Mouse (Mus musculus): Measurements from ENCODE around the gene Gucd1. TPM values are rescaled to one million over a fixed set of nuclear protein-coding genes. Genes with fewer than 3 reads are reported as not detected.
"Not testable (repeated sequence)": the region's sequence is repeated elsewhere in the genome, so short reads cannot be mapped to it uniquely, and the experiment has no call there.

The Gucd1 gene
- polyA plus RNA-seq, 1 experiment, result 49.1 TPM

- Histone ChIP-seq H3K4me3 (replicated peaks; ENCODE audit: extremely low read depth, low read depth, low read length) (no peak overlapping the region), H3K4me1 (ENCODE audit: control insufficient read depth, insufficient read depth, low read length) (no peaks in the 10 kb centered on the region)
- no peak for DNase-seq
- WGBS, result 90% methylated on average over 6 of the region's 6 CpGs
- no peak for TF ChIP-seq CTCF (IDR thresholded peaks at IDR 0.05; ENCODE audit: insufficient read depth, low read length)
- TF ChIP-seq POLR2A (IDR thresholded peaks at IDR 0.05; ENCODE audit: borderline replicate concordance, extremely low read depth, low read depth, low read length), result no peak
These were observed 33.7 kb downstream of the Gucd1 start for GRCm38 (mm10) chr10:75484066-75484465.

DNA sequence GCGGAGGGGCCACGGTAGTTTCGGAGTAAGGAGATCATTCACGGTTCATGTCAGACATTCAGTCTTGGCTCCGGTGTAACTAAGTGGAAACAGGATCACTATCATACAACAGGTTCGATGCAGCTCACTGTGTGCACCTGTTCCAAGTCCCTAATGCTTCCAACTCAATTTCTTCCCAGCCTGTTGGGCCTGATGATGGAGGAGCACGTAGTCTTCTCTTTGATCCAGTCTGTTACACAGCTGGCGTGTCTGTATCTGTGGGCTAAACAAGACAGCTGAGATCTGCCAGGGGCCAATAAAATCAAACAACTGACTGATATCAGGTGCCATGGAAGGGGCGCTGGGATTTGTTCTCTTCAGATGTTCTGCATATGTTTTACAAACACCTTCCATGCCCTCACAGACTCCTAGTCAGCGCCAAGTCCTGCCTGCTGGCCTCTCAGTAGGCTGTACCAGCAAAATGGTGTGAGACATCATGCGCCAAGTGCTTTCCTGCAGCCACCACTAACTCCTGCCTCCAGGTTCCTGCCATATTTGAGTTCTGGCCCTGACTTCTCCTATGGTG lies 34.8 kb downstream of the Gucd1 start:
- DNase-seq, result no peak
- H3K4me3 ChIP-seq (replicated peaks; ENCODE audit: extremely low read depth, low read depth, low read length), result no peak overlapping the region
- TF ChIP-seq CTCF (IDR thresholded peaks at IDR 0.05; ENCODE audit: insufficient read depth, low read length) (no peak), POLR2A (IDR thresholded peaks at IDR 0.05; ENCODE audit: borderline replicate concordance, extremely low read depth, low read depth, low read length) (no peak)
- 91% methylated on average over 11 of the region's 11 CpGs for WGBS
- no peaks in the 10 kb centered on the region for H3K4me1 ChIP-seq (ENCODE audit: control insufficient read depth, insufficient read depth, low read length)

DNA sequence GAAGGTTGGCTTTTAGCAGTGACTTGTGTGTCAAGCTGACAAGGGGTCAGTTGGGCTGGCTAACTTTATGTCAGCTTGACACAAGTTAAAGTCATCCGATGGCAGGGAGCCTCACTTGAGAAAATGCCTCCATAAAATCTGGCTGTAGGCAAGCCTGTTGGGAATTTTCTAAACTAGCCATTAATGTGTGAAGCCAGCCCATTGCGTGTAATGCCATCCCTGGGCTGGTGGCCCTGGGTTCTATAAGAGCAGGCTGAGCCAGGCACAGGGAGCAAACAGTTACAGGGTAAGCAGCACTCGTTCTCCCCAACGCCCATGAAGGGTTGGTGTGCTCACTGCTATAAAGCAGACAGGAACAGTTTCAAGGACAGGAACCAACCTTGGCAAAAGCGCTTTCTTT lies 35.5 kb downstream of the Gucd1 start:
- 71% methylated on average over 5 of the region's 5 CpGs for WGBS
- no peak for DNase-seq
- no peak overlapping the region for H3K4me3 ChIP-seq (replicated peaks; ENCODE audit: extremely low read depth, low read depth, low read length)
- no peaks in the 10 kb centered on the region for H3K4me1 ChIP-seq (ENCODE audit: control insufficient read depth, insufficient read depth, low read length)
- TF ChIP-seq CTCF (IDR thresholded peaks at IDR 0.05; ENCODE audit: insufficient read depth, low read length) (no peak), POLR2A (IDR thresholded peaks at IDR 0.05; ENCODE audit: borderline replicate concordance, extremely low read depth, low read depth, low read length) (no peak)

DNA sequence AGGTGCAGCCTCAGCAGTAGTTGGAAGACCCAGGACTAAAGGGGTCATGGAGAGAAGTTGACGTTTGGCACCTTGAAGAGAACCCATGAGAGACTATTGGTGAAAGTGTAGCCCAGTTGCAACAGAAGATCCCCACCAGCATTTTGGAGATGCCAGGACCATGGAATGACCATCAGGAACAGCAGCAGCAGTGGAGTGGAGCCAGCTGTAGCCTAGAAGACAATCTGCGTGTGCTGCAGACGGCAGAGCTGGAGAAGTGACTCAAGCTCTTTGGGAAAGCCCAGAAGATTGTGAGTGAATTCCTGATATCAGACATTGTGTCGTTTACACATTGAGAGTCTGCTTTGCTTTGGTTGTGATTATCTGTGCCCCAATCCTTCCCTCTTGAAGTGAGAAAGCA lies 36.1 kb downstream of the Gucd1 start:
- TF ChIP-seq POLR2A (IDR thresholded peaks at IDR 0.05; ENCODE audit: borderline replicate concordance, extremely low read depth, low read depth, low read length) (no peak), CTCF (IDR thresholded peaks at IDR 0.05; ENCODE audit: insufficient read depth, low read length) (no peak)
- DNase-seq, result no peak
- H3K4me1 ChIP-seq (ENCODE audit: control insufficient read depth, insufficient read depth, low read length), result no peaks in the 10 kb centered on the region
- 68% methylated on average over 4 of the region's 4 CpGs for WGBS
- no peak overlapping the region for H3K4me3 ChIP-seq (replicated peaks; ENCODE audit: extremely low read depth, low read depth, low read length)

- Histone ChIP-seq H3K4me1 (ENCODE audit: control insufficient read depth, insufficient read depth, low read length) (no peaks in the 10 kb centered on the region), H3K4me3 (replicated peaks; ENCODE audit: extremely low read depth, low read depth, low read length) (no peak overlapping the region)
- TF ChIP-seq POLR2A (IDR thresholded peaks at IDR 0.05; ENCODE audit: borderline replicate concordance, extremely low read depth, low read depth, low read length) (no peak), CTCF (IDR thresholded peaks at IDR 0.05; ENCODE audit: insufficient read depth, low read length) (no peak)
- 86% methylated on average over 2 of the region's 2 CpGs for WGBS
- no peak for DNase-seq
These were observed 37.8 kb downstream of the Gucd1 start for GRCm38 (mm10) chr10:75479955-75480354.

GRCm38 (mm10) chr10:75477034-75477433 lies 40.7 kb downstream of the Gucd1 start:
- Histone ChIP-seq H3K4me1 (ENCODE audit: control insufficient read depth, insufficient read depth, low read length) (no peaks in the 10 kb centered on the region; the same call in 1 of the 2 replicates), H3K4me3 (replicated peaks; ENCODE audit: extremely low read depth, low read depth, low read length) (no peak overlapping the region)
- WGBS, result 44% methylated on average over 9 of the region's 9 CpGs
- TF ChIP-seq POLR2A (IDR thresholded peaks at IDR 0.05; ENCODE audit: borderline replicate concordance, extremely low read depth, low read depth, low read length), result no peak
- no peak for DNase-seq

DNA sequence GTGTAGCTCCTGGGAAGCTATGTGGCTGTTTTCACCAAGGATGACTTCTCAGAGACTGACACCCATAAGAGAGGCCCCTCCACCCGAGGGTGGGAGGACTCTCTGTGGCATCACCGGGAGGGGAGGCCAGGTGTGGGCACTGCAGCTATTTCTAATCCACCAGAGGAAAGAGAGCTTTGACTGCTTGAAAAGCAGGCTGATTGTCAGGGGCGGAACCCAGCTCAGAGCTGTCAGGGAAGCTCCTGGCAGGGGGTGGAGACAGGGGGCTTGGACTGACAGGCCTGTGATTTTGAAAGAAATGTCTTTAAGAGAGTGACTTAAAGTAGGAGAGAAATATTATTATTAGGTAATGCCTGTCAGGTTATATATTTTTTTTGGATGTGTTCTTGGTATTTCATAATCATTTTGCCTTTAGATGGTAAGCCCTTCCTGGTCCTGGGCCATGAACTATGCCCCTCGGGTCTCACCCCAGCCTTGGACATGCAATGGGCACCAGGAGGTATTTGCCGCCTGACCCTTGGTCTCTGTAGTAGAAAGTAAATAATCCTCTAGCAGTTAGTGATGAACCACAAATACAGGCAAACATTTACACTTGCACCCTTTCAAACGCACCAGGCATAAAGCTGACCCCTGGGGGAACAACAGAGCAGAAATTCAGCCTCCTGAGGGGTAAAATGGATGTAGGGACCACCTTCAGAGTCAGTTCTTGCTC lies 42.5 kb downstream of the Gucd1 start:
- not testable (repeated sequence) for H3K4me3 ChIP-seq (replicated peaks; ENCODE audit: extremely low read depth, low read depth, low read length); DNase-seq; H3K4me1 ChIP-seq (ENCODE audit: control insufficient read depth, insufficient read depth, low read length)
- WGBS, result 51% methylated on average over 5 of the region's 6 CpGs

DNA sequence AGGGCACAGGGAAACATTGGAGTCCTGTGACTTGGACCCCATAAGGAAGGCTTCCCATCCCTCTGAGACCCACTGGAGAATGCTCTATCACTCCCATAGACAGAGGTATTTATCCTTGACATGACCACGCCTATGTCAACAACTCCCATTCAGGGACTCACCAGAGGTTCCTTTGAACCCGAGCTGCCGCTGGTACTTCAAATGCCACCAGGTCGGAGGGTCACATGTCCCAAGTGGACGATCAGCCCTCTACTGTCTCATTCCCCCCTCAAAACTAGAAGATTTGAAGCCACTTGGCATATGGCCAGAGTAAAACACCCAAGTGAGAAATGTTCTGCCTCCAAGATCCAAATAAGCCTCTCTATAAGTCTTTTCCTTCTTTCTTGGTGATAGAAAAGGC lies 43.2 kb downstream of the Gucd1 start:
- no peak overlapping the region for H3K4me3 ChIP-seq (replicated peaks; ENCODE audit: extremely low read depth, low read depth, low read length)
- 31% methylated on average over 5 of the region's 5 CpGs for WGBS
- no peak for DNase-seq
- H3K4me1 ChIP-seq (ENCODE audit: control insufficient read depth, insufficient read depth, low read length), result no peaks in the 10 kb centered on the region; the same call in 1 of the 2 replicates
- TF ChIP-seq POLR2A (IDR thresholded peaks at IDR 0.05; ENCODE audit: borderline replicate concordance, extremely low read depth, low read depth, low read length), result no peak
- no peak for TF ChIP-seq CTCF (IDR thresholded peaks at IDR 0.05; ENCODE audit: insufficient read depth, low read length)

DNA sequence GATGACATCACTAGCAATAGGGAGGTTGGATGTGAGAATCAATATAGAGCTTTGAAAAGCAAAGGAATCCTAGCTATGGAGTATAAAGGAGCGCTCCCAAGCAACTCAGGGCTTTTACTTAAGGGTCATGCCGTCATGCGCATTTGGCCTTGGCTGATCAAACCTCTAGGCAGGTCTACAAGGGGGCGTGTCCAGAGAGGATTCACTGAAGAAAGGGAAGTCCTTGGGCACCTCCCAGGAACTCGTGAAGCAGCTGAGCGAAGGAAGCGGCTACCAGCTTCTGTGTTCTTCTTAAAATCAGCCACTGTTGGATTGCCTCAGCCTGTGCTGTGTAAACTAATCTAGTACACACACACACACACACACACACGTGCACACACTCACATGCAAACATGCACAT lies 44.4 kb downstream of the Gucd1 start:
- no peak overlapping the region for H3K4me3 ChIP-seq (replicated peaks; ENCODE audit: extremely low read depth, low read depth, low read length)
- TF ChIP-seq POLR2A (IDR thresholded peaks at IDR 0.05; ENCODE audit: borderline replicate concordance, extremely low read depth, low read depth, low read length) (no peak), CTCF (IDR thresholded peaks at IDR 0.05; ENCODE audit: insufficient read depth, low read length) (no peak)
- WGBS, result 63% methylated on average over 8 of the region's 8 CpGs
- H3K4me1 ChIP-seq (ENCODE audit: control insufficient read depth, insufficient read depth, low read length), result no peaks in the 10 kb centered on the region; the same call in 1 of the 2 replicates
- DNase-seq, result no peak

- TF ChIP-seq POLR2A (IDR thresholded peaks at IDR 0.05; ENCODE audit: borderline replicate concordance, extremely low read depth, low read depth, low read length) (no peak), CTCF (IDR thresholded peaks at IDR 0.05; ENCODE audit: insufficient read depth, low read length) (no peak)
- 32% methylated on average over 6 of the region's 6 CpGs for WGBS
- peaks cover 2% of the 10 kb centered on the region; the same call in 1 of the 2 replicates for H3K4me1 ChIP-seq (ENCODE audit: control insufficient read depth, insufficient read depth, low read length)
- peak; percentile 26 for DNase-seq
- H3K4me3 ChIP-seq (replicated peaks; ENCODE audit: extremely low read depth, low read depth, low read length), result no peak overlapping the region
These were observed 51.8 kb downstream of the Gucd1 start for GRCm38 (mm10) chr10:75465781-75466550.
